ENCODE assay signal across 12 mouse cellular contexts in the genomic region with DNA sequence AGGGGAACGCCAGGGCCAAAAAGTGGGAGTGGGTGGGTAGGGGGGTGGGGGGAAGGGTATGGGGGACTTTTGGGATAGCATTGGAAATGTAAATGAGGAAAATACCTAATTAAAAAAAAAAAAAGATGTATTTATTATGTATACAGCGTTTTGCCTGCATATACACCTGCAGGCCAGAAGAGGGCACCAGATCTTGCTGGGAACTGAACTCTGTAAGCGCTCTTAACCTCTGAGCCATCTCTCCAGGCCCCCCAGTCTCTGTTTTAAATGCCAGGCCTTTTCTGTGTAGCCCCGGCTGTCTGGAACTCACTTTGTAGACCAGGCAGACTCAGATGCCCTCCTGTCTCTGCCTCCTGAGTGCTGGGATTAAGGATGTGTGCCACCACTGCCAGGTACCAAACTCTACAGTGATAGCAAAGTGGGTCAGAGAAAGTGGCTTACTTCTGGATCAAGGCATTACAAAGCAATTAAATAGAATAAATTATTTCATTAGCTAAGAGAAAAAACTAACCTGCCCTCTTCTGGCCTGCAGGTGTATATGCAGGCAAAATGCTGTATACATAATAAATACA. TPM values are rescaled to one million over a fixed set of nuclear protein-coding genes. Genes with fewer than 3 reads are reported as not detected.
DNase-seq lines count a peak whose midpoint lies in the region; ATAC-seq and TF ChIP-seq lines count a peak whose summit lies in the region.
"Had no signal": no experiment of that assay in that cellular context is flagged by ENCODE, and none has a peak within 500 bp of the region (broad histone marks: within the 10 kb centered on the region; RNA-seq: fewer than 3 reads in every experiment).

No protein-coding gene starts in this region.

- no peak for TF ChIP-seq EP300 in lung, postnatal 0 days (IDR thresholded peaks at IDR 0.05)
- TF ChIP-seq EP300 in ES-Bruce4 (IDR thresholded peaks at IDR 0.05; ENCODE audit: insufficient read depth, low read depth, low read length), result no peak

- H3K4me2 ChIP-seq in lung, postnatal 0 days (replicated peaks; ENCODE audit: low read depth, low read length), result no peak overlapping the region
- H3K4me2 ChIP-seq: kidney, embryonic 15.5 days; midbrain, embryonic 11.5 days had no signal

- no peak overlapping the region for H3K9ac ChIP-seq in lung, postnatal 0 days (replicated peaks; ENCODE audit: low read depth)
- peak overlapping the region; percentile 45; the same call in 1 of the 2 replicates for H3K9ac ChIP-seq in ES-Bruce4 (ENCODE audit: low read depth, poor library complexity, severe bottlenecking)
- H3K9ac ChIP-seq: kidney, embryonic 15.5 days had no signal

- no peak overlapping the region for H3K27ac ChIP-seq in lung, postnatal 0 days (ENCODE audit: low read length)
- H3K27ac ChIP-seq in ES-Bruce4 (ENCODE audit: insufficient read depth, low read length), result 0 out of 2 replicates have a peak overlapping the region, but pooled peaks have one; percentile 57
- H3K27ac ChIP-seq: kidney, embryonic 15.5 days had no signal

- no peak for TF ChIP-seq POLR2A in ES-Bruce4 (IDR thresholded peaks at IDR 0.05; ENCODE audit: insufficient read depth, low read length)

- no peak for ATAC-seq in lung, postnatal 0 days
- peak; percentile 66 for ATAC-seq in common myeloid progenitor, adult 5-6 weeks (replicated peaks; ENCODE audit: low read depth, poor library complexity, severe bottlenecking)
- peak; percentile 77 for ATAC-seq in megakaryocyte-erythroid progenitor cell, adult 5-6 weeks (replicated peaks; ENCODE audit: low FRiP score, low TSS enrichment, poor library complexity, severe bottlenecking)

- no peak for DNase-seq in lung, postnatal 0 days (ENCODE audit: low spot score)
- DNase-seq in lung, postnatal 10 days, result no peak
- no peak for DNase-seq in retina, postnatal 1 day
- DNase-seq in right cerebral cortex, postnatal 36 days (ENCODE audit: low spot score in 2 of 2), result no peak
- DNase-seq: cerebellum, postnatal 36 days; heart, postnatal 10 days had no signal

- H3K27me3 ChIP-seq in lung, postnatal 0 days (replicated peaks; ENCODE audit: insufficient read depth, low read length), result no peaks in the 10 kb centered on the region
- H3K27me3 ChIP-seq in ES-Bruce4 (ENCODE audit: control insufficient read depth, insufficient read depth, low read length, poor library complexity, severe bottlenecking), result no peaks in the 10 kb centered on the region
- H3K27me3 ChIP-seq: kidney, embryonic 15.5 days had no signal

- TF ChIP-seq CTCF in lung, postnatal 0 days (IDR thresholded peaks at IDR 0.05), result peak; percentile 52
- peak; percentile 59 for TF ChIP-seq CTCF in ES-Bruce4 (IDR thresholded peaks at IDR 0.05; ENCODE audit: low read depth, low read length)

- no peaks in the 10 kb centered on the region for H3K9me3 ChIP-seq in lung, postnatal 0 days (ENCODE audit: low read length)
- H3K9me3 ChIP-seq in ES-Bruce4 (replicated peaks; ENCODE audit: control insufficient read depth, insufficient read depth, low read length, poor library complexity, severe bottlenecking), result no peaks in the 10 kb centered on the region
- H3K9me3 ChIP-seq: kidney, embryonic 15.5 days had no signal

- H3K36me3 ChIP-seq in lung, postnatal 0 days (ENCODE audit: insufficient read depth, low read length), result no peaks in the 10 kb centered on the region
- H3K36me3 ChIP-seq in ES-Bruce4 (ENCODE audit: control insufficient read depth, insufficient read depth, low read length, poor library complexity, severe bottlenecking), result no peaks in the 10 kb centered on the region

- H3K4me3 ChIP-seq in lung, postnatal 0 days (ENCODE audit: low read depth, low read length), result no peak overlapping the region
- no peak overlapping the region for H3K4me3 ChIP-seq in ES-Bruce4 (ENCODE audit: low read depth, low read length)
- H3K4me3 ChIP-seq: kidney, embryonic 15.5 days had no signal

- no peaks in the 10 kb centered on the region for H3K4me1 ChIP-seq in lung, postnatal 0 days (ENCODE audit: insufficient read depth, low read depth, low read length)
- H3K4me1 ChIP-seq in ES-Bruce4 (ENCODE audit: control insufficient read depth, insufficient read depth, low read length), result no peaks in the 10 kb centered on the region
- H3K4me1 ChIP-seq: kidney, embryonic 15.5 days had no signal

- 49% methylated on average over 3 of the region's 4 CpGs for WGBS in lung, postnatal 0 days

RNA-seq across cellular contexts. Expression of a gene that starts 12.7 kb away (rescaled TPM):
- polyA plus RNA-seq in lung, postnatal 0 days (2015; fragmentation: Nextera tagmentation; extraction: Ambion mirVana), result 2.0 and 2.1 TPM in 2 replicates
- polyA plus RNA-seq in ES-Bruce4 (2011; ENCODE audit: insufficient read depth, insufficient read length, low read depth, missing spikeins), result 91.6 and 92.8 TPM in 2 replicates
- total RNA-seq in common myeloid progenitor, adult 5-6 weeks (2017), result 72.3 and 89.8 TPM in 2 replicates
- 121 and 141 TPM in 2 replicates for total RNA-seq in megakaryocyte-erythroid progenitor cell, adult 5-6 weeks (2014; fragmentation: Nextera tagmentation)
- 92.5 and 121 TPM in 2 replicates for total RNA-seq in megakaryocyte-erythroid progenitor cell, adult 5-6 weeks (2017)

RNA-seq across cellular contexts. Expression of a gene that starts 38.6 kb away (rescaled TPM):
- 19.5 and 23.0 TPM in 2 replicates for polyA plus RNA-seq in lung, postnatal 0 days (2015; fragmentation: Nextera tagmentation; extraction: Ambion mirVana)
- 12.4 and 13.3 TPM in 2 replicates for polyA plus RNA-seq in ES-Bruce4 (2011; ENCODE audit: insufficient read depth, insufficient read length, low read depth, missing spikeins)
- 66.8 and 90.9 TPM in 2 replicates for total RNA-seq in common myeloid progenitor, adult 5-6 weeks (2017)
- total RNA-seq in megakaryocyte-erythroid progenitor cell, adult 5-6 weeks (2014; fragmentation: Nextera tagmentation), result 89.0 and 116 TPM in 2 replicates
- total RNA-seq in megakaryocyte-erythroid progenitor cell, adult 5-6 weeks (2017), result 193 and 249 TPM in 2 replicates

RNA-seq across cellular contexts. Expression of a gene that starts 49.3 kb away (rescaled TPM):
- polyA plus RNA-seq in lung, postnatal 0 days (2015; fragmentation: Nextera tagmentation; extraction: Ambion mirVana), result not detected in 2 replicates
- 1.2 TPM in 1 of 2 replicates, not detected in the other for polyA plus RNA-seq in ES-Bruce4 (2011; ENCODE audit: insufficient read depth, insufficient read length, low read depth, missing spikeins)
- total RNA-seq in common myeloid progenitor, adult 5-6 weeks (2017), result not detected in 2 replicates
- total RNA-seq in megakaryocyte-erythroid progenitor cell, adult 5-6 weeks (2014; fragmentation: Nextera tagmentation), result not detected in 2 replicates
- total RNA-seq in megakaryocyte-erythroid progenitor cell, adult 5-6 weeks (2017), result not detected in 2 replicates
- polyA plus RNA-seq: kidney, embryonic 15.5 days; limb, embryonic 11.5 days; midbrain, embryonic 11.5 days had no signal
